Mouse (Mus musculus): ENCODE measurements at regions not wholly inside any gene's neighbourhood (a gene's known extent, or its start where the extent isn't known, plus 50 kb on each side); places are given as distances from the start of the nearest gene placed in this dataset.

DNA sequence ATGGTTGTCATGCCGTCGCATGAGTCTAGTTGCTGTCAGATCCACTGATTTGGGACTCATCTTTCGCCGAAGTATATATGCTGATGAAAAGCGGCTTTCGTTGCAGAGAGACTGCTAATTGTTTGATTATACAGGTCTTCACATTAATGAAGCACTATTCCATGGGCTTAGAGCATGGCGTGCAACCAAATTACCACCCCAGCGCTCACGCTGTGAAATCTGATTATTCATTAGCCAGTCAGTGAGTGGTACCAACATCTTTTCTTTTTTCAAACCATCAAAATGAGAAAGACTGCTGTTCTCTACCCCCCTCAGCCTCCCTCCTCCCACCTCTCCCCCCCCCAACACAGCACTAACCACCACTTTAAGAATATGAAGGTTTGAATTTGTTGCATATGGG, 89.1 kb downstream of the Id4 start:
- H3K27me3 ChIP-seq (replicated peaks; ENCODE audit: control insufficient read depth, insufficient read depth, low read length): no peaks in the 10 kb centered on the region
- no peak overlapping the region for H3K4me3 ChIP-seq (ENCODE audit: insufficient read depth, low read depth, low read length)
- no peaks in the 10 kb centered on the region for H3K36me3 ChIP-seq (ENCODE audit: control insufficient read depth, insufficient read depth, low read length)
- no peak for DNase-seq
- H3K27ac ChIP-seq (ENCODE audit: insufficient read depth, low read depth, low read length): no peak overlapping the region
- 62% methylated on average over 9 of the region's 9 CpGs for WGBS
- H3K4me1 ChIP-seq (ENCODE audit: control insufficient read depth, insufficient read depth, low read length): no peaks in the 10 kb centered on the region
- TF ChIP-seq POLR2A (IDR thresholded peaks at IDR 0.05; ENCODE audit: low read depth, low read length): no peak

DNA sequence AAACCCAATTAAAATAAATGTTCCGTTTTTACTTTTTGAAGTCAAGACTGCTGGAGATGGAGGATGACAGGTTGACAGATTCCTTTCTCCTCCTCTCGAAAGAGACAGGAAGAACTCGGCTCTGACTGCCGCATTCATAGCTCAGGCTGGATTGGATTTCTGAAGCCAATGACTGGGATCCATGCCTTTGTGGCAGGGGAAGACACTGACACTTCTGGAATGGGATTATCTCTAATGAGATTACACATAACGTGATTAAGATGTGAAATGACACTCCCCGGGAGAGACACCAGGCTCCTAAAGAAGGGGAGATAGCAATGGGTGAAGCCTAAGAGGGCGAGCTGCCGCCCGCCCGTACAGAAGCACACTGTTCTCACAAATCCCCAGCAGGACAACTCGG, 89.9 kb downstream of the Id4 start:
- no peaks in the 10 kb centered on the region for H3K36me3 ChIP-seq (ENCODE audit: control insufficient read depth, insufficient read depth, low read length)
- no peak overlapping the region for H3K27ac ChIP-seq (ENCODE audit: insufficient read depth, low read depth, low read length)
- TF ChIP-seq POLR2A (IDR thresholded peaks at IDR 0.05; ENCODE audit: low read depth, low read length): no peak
- no peak for TF ChIP-seq CTCF (conservative IDR thresholded peaks at IDR 0.05; ENCODE audit: insufficient read depth, insufficient read length, low read depth, low read length)
- no peaks in the 10 kb centered on the region for H3K27me3 ChIP-seq (replicated peaks; ENCODE audit: control insufficient read depth, insufficient read depth, low read length)
- H3K4me1 ChIP-seq (ENCODE audit: control insufficient read depth, insufficient read depth, low read length): no peaks in the 10 kb centered on the region
- H3K4me3 ChIP-seq (ENCODE audit: insufficient read depth, low read depth, low read length): no peak overlapping the region
- no peak for DNase-seq
- WGBS: 69% methylated on average over 11 of the region's 11 CpGs

- Histone ChIP-seq H3K27ac (ENCODE audit: insufficient read depth, low read depth, low read length) (no peak overlapping the region), H3K27me3 (replicated peaks; ENCODE audit: control insufficient read depth, insufficient read depth, low read length) (no peaks in the 10 kb centered on the region; the same call in 1 of the 2 replicates), H3K4me1 (ENCODE audit: control insufficient read depth, insufficient read depth, low read length) (no peaks in the 10 kb centered on the region), H3K36me3 (ENCODE audit: control insufficient read depth, insufficient read depth, low read length) (no peaks in the 10 kb centered on the region), H3K4me3 (ENCODE audit: insufficient read depth, low read depth, low read length) (no peak overlapping the region)
- 83% methylated on average over 1 of the region's 1 CpGs for WGBS
- no peak for TF ChIP-seq POLR2A (IDR thresholded peaks at IDR 0.05; ENCODE audit: low read depth, low read length)
- TF ChIP-seq CTCF (conservative IDR thresholded peaks at IDR 0.05; ENCODE audit: insufficient read depth, insufficient read length, low read depth, low read length): no peak
- DNase-seq: no peak
Observed at GRCm38 (mm10) chr13:48357118-48357517, 96.1 kb downstream of the Id4 start.

DNA sequence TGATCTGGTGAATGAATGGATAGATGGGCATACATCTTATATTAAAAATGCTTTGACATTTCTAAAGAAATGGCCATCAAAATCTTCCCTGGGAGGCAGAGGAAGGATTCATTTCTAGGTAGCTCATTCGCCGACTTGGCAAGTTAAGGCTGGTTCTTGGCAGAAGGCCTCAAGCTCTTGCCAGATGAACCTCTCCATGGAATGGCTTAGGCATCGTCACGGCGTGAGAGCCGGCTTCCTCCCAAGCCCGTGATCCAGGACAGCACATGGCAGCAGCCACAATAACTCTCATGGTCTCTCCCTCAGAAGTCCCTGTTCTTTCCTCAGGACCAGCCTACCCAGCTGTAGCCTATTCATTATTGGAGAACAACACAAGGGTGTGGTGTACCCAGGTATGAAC, 96.6 kb downstream of the Id4 start:
- no peak for TF ChIP-seq POLR2A (IDR thresholded peaks at IDR 0.05; ENCODE audit: low read depth, low read length)
- TF ChIP-seq CTCF (conservative IDR thresholded peaks at IDR 0.05; ENCODE audit: insufficient read depth, insufficient read length, low read depth, low read length): no peak
- Histone ChIP-seq H3K36me3 (ENCODE audit: control insufficient read depth, insufficient read depth, low read length) (no peaks in the 10 kb centered on the region), H3K4me3 (ENCODE audit: insufficient read depth, low read depth, low read length) (no peak overlapping the region), H3K27ac (ENCODE audit: insufficient read depth, low read depth, low read length) (no peak overlapping the region), H3K27me3 (replicated peaks; ENCODE audit: control insufficient read depth, insufficient read depth, low read length) (no peaks in the 10 kb centered on the region; the same call in 1 of the 2 replicates), H3K4me1 (ENCODE audit: control insufficient read depth, insufficient read depth, low read length) (no peaks in the 10 kb centered on the region)
- 87% methylated on average over 7 of the region's 7 CpGs for WGBS
- DNase-seq: peak; percentile 19

GRCm38 (mm10) chr13:48371060-48371459, 110.0 kb downstream of the Id4 start:
- no peak for TF ChIP-seq POLR2A (IDR thresholded peaks at IDR 0.05; ENCODE audit: low read depth, low read length)
- no peak for TF ChIP-seq CTCF (conservative IDR thresholded peaks at IDR 0.05; ENCODE audit: insufficient read depth, insufficient read length, low read depth, low read length)
- no peaks in the 10 kb centered on the region for H3K4me1 ChIP-seq (ENCODE audit: control insufficient read depth, insufficient read depth, low read length)
- no peak overlapping the region for H3K27ac ChIP-seq (ENCODE audit: insufficient read depth, low read depth, low read length)
- no peaks in the 10 kb centered on the region for H3K27me3 ChIP-seq (replicated peaks; ENCODE audit: control insufficient read depth, insufficient read depth, low read length)
- 87% methylated on average over 9 of the region's 9 CpGs for WGBS
- DNase-seq: no peak
- H3K36me3 ChIP-seq (ENCODE audit: control insufficient read depth, insufficient read depth, low read length): no peaks in the 10 kb centered on the region
- H3K4me3 ChIP-seq (ENCODE audit: insufficient read depth, low read depth, low read length): no peak overlapping the region

- TF ChIP-seq POLR2A (IDR thresholded peaks at IDR 0.05; ENCODE audit: low read depth, low read length) (no peak), CTCF (conservative IDR thresholded peaks at IDR 0.05; ENCODE audit: insufficient read depth, insufficient read length, low read depth, low read length) (no peak)
- no peak overlapping the region for H3K27ac ChIP-seq (ENCODE audit: insufficient read depth, low read depth, low read length)
- no peak overlapping the region for H3K4me3 ChIP-seq (ENCODE audit: insufficient read depth, low read depth, low read length)
- H3K27me3 ChIP-seq (replicated peaks; ENCODE audit: control insufficient read depth, insufficient read depth, low read length): no peaks in the 10 kb centered on the region
- 33% methylated on average over 4 of the region's 4 CpGs for WGBS
- no peaks in the 10 kb centered on the region for H3K4me1 ChIP-seq (ENCODE audit: control insufficient read depth, insufficient read depth, low read length)
- no peaks in the 10 kb centered on the region for H3K36me3 ChIP-seq (ENCODE audit: control insufficient read depth, insufficient read depth, low read length)
- DNase-seq: no peak
Observed at GRCm38 (mm10) chr13:48376405-48376804, 115.4 kb downstream of the Id4 start.

- no peak for DNase-seq
- H3K27me3 ChIP-seq (replicated peaks; ENCODE audit: control insufficient read depth, insufficient read depth, low read length): no peaks in the 10 kb centered on the region; the same call in 1 of the 2 replicates
- H3K27ac ChIP-seq (ENCODE audit: insufficient read depth, low read depth, low read length): no peak overlapping the region
- H3K4me3 ChIP-seq (ENCODE audit: insufficient read depth, low read depth, low read length): no peak overlapping the region
- WGBS: 67% methylated on average over 13 of the region's 13 CpGs
- TF ChIP-seq CTCF (conservative IDR thresholded peaks at IDR 0.05; ENCODE audit: insufficient read depth, insufficient read length, low read depth, low read length) (no peak), POLR2A (IDR thresholded peaks at IDR 0.05; ENCODE audit: low read depth, low read length) (no peak)
- H3K4me1 ChIP-seq (ENCODE audit: control insufficient read depth, insufficient read depth, low read length): no peaks in the 10 kb centered on the region
- no peaks in the 10 kb centered on the region for H3K36me3 ChIP-seq (ENCODE audit: control insufficient read depth, insufficient read depth, low read length)
Observed at GRCm38 (mm10) chr13:48383580-48384445, 122.8 kb downstream of the Id4 start.
